Mouse (Mus musculus): ENCODE measurements around the gene Fbh1.

DNA sequence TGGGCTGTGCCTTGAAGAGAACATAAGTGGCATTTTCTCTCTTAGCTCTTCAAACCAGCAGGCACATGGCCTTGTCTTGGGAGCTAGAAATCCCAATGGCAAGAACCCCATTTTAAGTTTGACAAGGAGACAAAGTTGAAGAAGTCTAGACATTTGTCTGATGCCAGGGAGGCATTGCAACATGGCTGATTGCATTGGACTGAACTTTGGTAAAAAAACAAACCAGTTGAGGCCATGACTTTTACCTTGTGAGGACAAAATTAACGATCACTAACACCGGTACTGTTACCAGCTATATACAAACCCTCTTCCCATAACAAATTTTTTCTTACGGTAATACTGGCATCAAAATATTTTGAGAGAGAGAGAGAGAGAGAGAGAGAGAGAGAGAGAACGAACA lies 84.0 kb downstream of the Fbh1 start:
- no peak for TF ChIP-seq CTCF (IDR thresholded peaks at IDR 0.05; ENCODE audit: borderline replicate concordance, control insufficient read depth, extremely low read depth, insufficient read depth, low read length, poor library complexity)
- no peak for TF ChIP-seq POLR2A (IDR thresholded peaks at IDR 0.05; ENCODE audit: control insufficient read depth, extremely low read depth, insufficient read depth, low read length, poor library complexity)

Data from thymus, adult 2 months (tissue).